Mouse (Mus musculus): Measurements from ENCODE around the gene Ankrd13b. TPM values are rescaled to one million over a fixed set of nuclear protein-coding genes. Genes with fewer than 3 reads are reported as not detected.

Gene Ankrd13b
- polyA plus RNA-seq, 1 experiment from 2014 or later: 38.2 TPM

- Histone ChIP-seq H3K9me3 (ENCODE audit: control insufficient read depth, low read length) (no peaks in the 10 kb centered on the region), H3K27ac (ENCODE audit: low read depth, low read length) (no peak overlapping the region), H3K9ac (replicated peaks; ENCODE audit: low read depth, low read length) (no peak overlapping the region), H3K4me2 (ENCODE audit: low read depth, low read length) (no peak overlapping the region), H3K4me1 (ENCODE audit: control insufficient read depth, insufficient read depth, low read length) (peaks cover 17% of the 10 kb centered on the region), H3K4me3 (ENCODE audit: low read depth, low read length) (no peak overlapping the region), H3K27me3 (ENCODE audit: control insufficient read depth, insufficient read depth, low read length) (peaks cover 12% of the 10 kb centered on the region), H3K36me3 (ENCODE audit: control insufficient read depth, insufficient read depth, low read length) (no peaks in the 10 kb centered on the region)
- ATAC-seq (ENCODE audit: low read depth): no peak
- WGBS: 79% methylated on average over 27 of the region's 27 CpGs
Observed at GRCm38 (mm10) chr11:77518051-77518798, 28.7 kb upstream of the Ankrd13b start.

GRCm38 (mm10) chr11:77516553-77517425 is 27.3 kb upstream of the Ankrd13b start:
- H3K4me3 ChIP-seq (ENCODE audit: low read depth, low read length): no peak overlapping the region
- no peak overlapping the region for H3K4me2 ChIP-seq (ENCODE audit: low read depth, low read length)
- peaks cover 17% of the 10 kb centered on the region for H3K4me1 ChIP-seq (ENCODE audit: control insufficient read depth, insufficient read depth, low read length)
- H3K27ac ChIP-seq (ENCODE audit: low read depth, low read length): no peak overlapping the region
- no peaks in the 10 kb centered on the region for H3K36me3 ChIP-seq (ENCODE audit: control insufficient read depth, insufficient read depth, low read length)
- H3K9me3 ChIP-seq (ENCODE audit: control insufficient read depth, low read length): no peaks in the 10 kb centered on the region
- H3K9ac ChIP-seq (replicated peaks; ENCODE audit: low read depth, low read length): no peak overlapping the region
- ATAC-seq (ENCODE audit: low read depth): no peak
- 46% methylated on average over 5 of the region's 5 CpGs for WGBS
- peaks cover 12% of the 10 kb centered on the region for H3K27me3 ChIP-seq (ENCODE audit: control insufficient read depth, insufficient read depth, low read length)

GRCm38 (mm10) chr11:77515637-77516552 is 26.4 kb upstream of the Ankrd13b start, which contains the start of gene Trp53i13:
Gene Trp53i13, minus strand, starts transcription at chr11:77515980.
- peak within 1 kb of the TSS; percentile 39 for H3K9ac ChIP-seq (replicated peaks; ENCODE audit: low read depth, low read length)
- H3K4me1 ChIP-seq (ENCODE audit: control insufficient read depth, insufficient read depth, low read length): peaks cover 17% of the 10 kb centered on the region
- peak; percentile 12; the same call in 1 of the 2 replicates for ATAC-seq (ENCODE audit: low read depth)
- H3K4me2 ChIP-seq (ENCODE audit: low read depth, low read length): peak within 1 kb of the TSS; percentile 89
- WGBS: 8% methylated on average over 39 of the region's 39 CpGs
- peaks cover 12% of the 10 kb centered on the region for H3K27me3 ChIP-seq (ENCODE audit: control insufficient read depth, insufficient read depth, low read length)
- H3K36me3 ChIP-seq (ENCODE audit: control insufficient read depth, insufficient read depth, low read length): no peaks in the 10 kb centered on the region
- H3K27ac ChIP-seq (ENCODE audit: low read depth, low read length): no peak within 1 kb of the TSS
- H3K4me3 ChIP-seq (ENCODE audit: low read depth, low read length): peak within 1 kb of the TSS; percentile 40
- H3K9me3 ChIP-seq (ENCODE audit: control insufficient read depth, low read length): no peaks in the 10 kb centered on the region

GRCm38 (mm10) chr11:77514832-77515636 is 25.6 kb upstream of the Ankrd13b start, which contains the start of gene Abhd15:
Gene Abhd15, plus strand, starts transcription at chr11:77515121.
- ATAC-seq (ENCODE audit: low read depth): peak; percentile 57
- 1% methylated on average over 48 of the region's 72 CpGs for WGBS
- H3K4me3 ChIP-seq (ENCODE audit: low read depth, low read length): peak within 1 kb of the TSS; percentile 40
- H3K9ac ChIP-seq (replicated peaks; ENCODE audit: low read depth, low read length): peak within 1 kb of the TSS; percentile 39
- peak within 1 kb of the TSS; percentile 89 for H3K4me2 ChIP-seq (ENCODE audit: low read depth, low read length)
- peaks cover 12% of the 10 kb centered on the region for H3K27me3 ChIP-seq (ENCODE audit: control insufficient read depth, insufficient read depth, low read length)
- H3K36me3 ChIP-seq (ENCODE audit: control insufficient read depth, insufficient read depth, low read length): no peaks in the 10 kb centered on the region
- H3K27ac ChIP-seq (ENCODE audit: low read depth, low read length): no peak within 1 kb of the TSS
- H3K4me1 ChIP-seq (ENCODE audit: control insufficient read depth, insufficient read depth, low read length): peaks cover 17% of the 10 kb centered on the region
- no peaks in the 10 kb centered on the region for H3K9me3 ChIP-seq (ENCODE audit: control insufficient read depth, low read length)

GRCm38 (mm10) chr11:77514281-77514831 is 24.9 kb upstream of the Ankrd13b start:
- H3K9ac ChIP-seq (replicated peaks; ENCODE audit: low read depth, low read length): peak overlapping the region; percentile 39; the same call in 1 of the 2 replicates
- no peak overlapping the region for H3K27ac ChIP-seq (ENCODE audit: low read depth, low read length)
- no peaks in the 10 kb centered on the region for H3K9me3 ChIP-seq (ENCODE audit: control insufficient read depth, low read length)
- peaks cover 12% of the 10 kb centered on the region for H3K27me3 ChIP-seq (ENCODE audit: control insufficient read depth, insufficient read depth, low read length)
- ATAC-seq (ENCODE audit: low read depth): no peak
- H3K4me1 ChIP-seq (ENCODE audit: control insufficient read depth, insufficient read depth, low read length): peaks cover 17% of the 10 kb centered on the region
- H3K4me3 ChIP-seq (ENCODE audit: low read depth, low read length): peak overlapping the region; percentile 40
- peak overlapping the region; percentile 89 for H3K4me2 ChIP-seq (ENCODE audit: low read depth, low read length)
- 7% methylated on average over 19 of the region's 19 CpGs for WGBS
- no peaks in the 10 kb centered on the region for H3K36me3 ChIP-seq (ENCODE audit: control insufficient read depth, insufficient read depth, low read length)

GRCm38 (mm10) chr11:77513811-77514170 is 24.3 kb upstream of the Ankrd13b start:
- Histone ChIP-seq H3K4me3 (ENCODE audit: low read depth, low read length) (peak overlapping the region; percentile 58), H3K27me3 (ENCODE audit: control insufficient read depth, insufficient read depth, low read length) (peaks cover 12% of the 10 kb centered on the region), H3K27ac (ENCODE audit: low read depth, low read length) (no peak overlapping the region), H3K9ac (replicated peaks; ENCODE audit: low read depth, low read length) (no peak overlapping the region), H3K4me1 (ENCODE audit: control insufficient read depth, insufficient read depth, low read length) (peaks cover 17% of the 10 kb centered on the region), H3K4me2 (ENCODE audit: low read depth, low read length) (peak overlapping the region; percentile 92), H3K9me3 (ENCODE audit: control insufficient read depth, low read length) (no peaks in the 10 kb centered on the region), H3K36me3 (ENCODE audit: control insufficient read depth, insufficient read depth, low read length) (no peaks in the 10 kb centered on the region)
- WGBS: 5% methylated on average over 10 of the region's 10 CpGs
- no peak for ATAC-seq (ENCODE audit: low read depth)

GRCm38 (mm10) chr11:77512891-77513810 is 23.7 kb upstream of the Ankrd13b start:
- peaks cover 12% of the 10 kb centered on the region for H3K27me3 ChIP-seq (ENCODE audit: control insufficient read depth, insufficient read depth, low read length)
- H3K4me1 ChIP-seq (ENCODE audit: control insufficient read depth, insufficient read depth, low read length): peaks cover 21% of the 10 kb centered on the region
- H3K36me3 ChIP-seq (ENCODE audit: control insufficient read depth, insufficient read depth, low read length): no peaks in the 10 kb centered on the region
- H3K9ac ChIP-seq (replicated peaks; ENCODE audit: low read depth, low read length): peak overlapping the region; percentile 61
- H3K4me3 ChIP-seq (ENCODE audit: low read depth, low read length): peak overlapping the region; percentile 58
- peak overlapping the region; percentile 92 for H3K4me2 ChIP-seq (ENCODE audit: low read depth, low read length)
- under 1% methylated on average over 62 of the region's 84 CpGs for WGBS
- H3K9me3 ChIP-seq (ENCODE audit: control insufficient read depth, low read length): no peaks in the 10 kb centered on the region
- ATAC-seq (ENCODE audit: low read depth): peak; percentile 56
- H3K27ac ChIP-seq (ENCODE audit: low read depth, low read length): no peak overlapping the region

All from neural tube, embryonic 14.5 days (tissue).